Mouse (Mus musculus) thymus, adult 2 months (tissue): ENCODE results near the gene Fry.

Experiments used
- CTCF ChIP-seq: fragments of 200-500 bp; IDR thresholded peaks from 2 replicates; pipeline ENCODE4 v1.5.1; 2012; ENCODE audit warnings: mild to moderate bottlenecking, control low read depth, low read length, moderate library complexity, borderline replicate concordance; ENCODE audit not compliant: control insufficient read depth, poor library complexity, insufficient read depth; ENCODE audit errors: extremely low read depth
- POLR2A ChIP-seq: fragments of 200-500 bp; IDR thresholded peaks from 2 replicates; pipeline ENCODE4 v1.6.1; 2012; ENCODE audit warnings: mild to moderate bottlenecking, low read length, control low read depth, moderate library complexity; ENCODE audit not compliant: control insufficient read depth, poor library complexity, insufficient read depth; ENCODE audit errors: extremely low read depth

- TF ChIP-seq CTCF (peak; percentile 38; the same call in 1 of the 2 replicates), POLR2A (peak; percentile 76)
Observed at GRCm38 (mm10) chr5:150521937-150522866, 403.8 kb downstream of the Fry start, which contains the start of gene Brca2.
